Mouse (Mus musculus): ENCODE data around the gene Tmem234. TPM values are rescaled to one million over a fixed set of nuclear protein-coding genes. Genes with fewer than 3 reads are reported as not detected.

Gene Tmem234
- polyA plus RNA-seq, 1 experiment from 2014 or later = 153 TPM

GRCm38 (mm10) chr4:129614093-129614492 is 13.6 kb downstream of the Tmem234 start, which contains the start of gene Dcdc2b:
TSS of gene Dcdc2b (minus strand) at chr4:129614257.
- no peak within 1 kb of the TSS for H3K4me2 ChIP-seq
- WGBS = 86% methylated on average over 6 of the region's 6 CpGs
- H3K27me3 ChIP-seq (replicated peaks) = no peaks in the 10 kb centered on the region
- H3K4me1 ChIP-seq (replicated peaks) = peaks cover 16% of the 10 kb centered on the region
- no peak for ATAC-seq (ENCODE audit: insufficient number of reproducible peaks, low FRiP score)
- H3K27ac ChIP-seq (ENCODE audit: poor library complexity, severe bottlenecking) = no peak within 1 kb of the TSS
- H3K9me3 ChIP-seq (replicated peaks) = no peaks in the 10 kb centered on the region
- no peak within 1 kb of the TSS for H3K4me3 ChIP-seq
- H3K9ac ChIP-seq = no peak within 1 kb of the TSS
- H3K36me3 ChIP-seq = peaks cover 33% of the 10 kb centered on the region

- Histone ChIP-seq H3K4me2 (no peak overlapping the region), H3K4me1 (replicated peaks) (peaks cover 16% of the 10 kb centered on the region), H3K36me3 (peaks cover 20% of the 10 kb centered on the region), H3K9me3 (replicated peaks) (no peaks in the 10 kb centered on the region), H3K27ac (ENCODE audit: poor library complexity, severe bottlenecking) (no peak overlapping the region), H3K4me3 (no peak overlapping the region), H3K27me3 (replicated peaks) (no peaks in the 10 kb centered on the region), H3K9ac (no peak overlapping the region)
- WGBS = 83% methylated on average over 9 of the region's 9 CpGs
- no peak for ATAC-seq (ENCODE audit: insufficient number of reproducible peaks, low FRiP score)
Measured at GRCm38 (mm10) chr4:129615801-129616290, 15.4 kb downstream of the Tmem234 start.

DNA sequence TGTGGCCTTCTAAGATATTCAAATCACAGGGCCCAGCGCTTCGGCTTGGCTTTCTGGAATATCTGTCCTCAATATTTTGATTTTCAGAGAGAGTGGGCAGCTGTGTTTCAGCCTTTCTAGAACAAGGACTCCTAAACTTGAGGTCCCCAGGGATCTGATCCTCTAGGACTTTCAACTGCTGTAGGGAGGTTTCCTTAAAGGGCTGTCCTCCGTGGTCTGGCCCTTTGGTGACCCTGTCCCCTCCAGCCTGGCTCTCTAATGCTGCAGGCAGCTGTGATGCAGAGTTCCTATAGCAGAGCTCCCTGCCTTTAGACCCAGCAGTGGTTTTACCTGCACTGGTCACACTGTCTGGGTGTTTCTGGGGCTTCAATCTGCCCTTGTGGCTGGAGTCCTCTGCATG is 16.2 kb downstream of the Tmem234 start:
- no peak overlapping the region for H3K4me3 ChIP-seq
- H3K4me1 ChIP-seq (replicated peaks) = peaks cover 16% of the 10 kb centered on the region
- H3K27me3 ChIP-seq (replicated peaks) = no peaks in the 10 kb centered on the region
- peaks cover 24% of the 10 kb centered on the region for H3K36me3 ChIP-seq
- no peak overlapping the region for H3K9ac ChIP-seq
- H3K27ac ChIP-seq (ENCODE audit: poor library complexity, severe bottlenecking) = no peak overlapping the region
- no peak overlapping the region for H3K4me2 ChIP-seq
- ATAC-seq (ENCODE audit: insufficient number of reproducible peaks, low FRiP score) = no peak
- WGBS = 86% methylated on average over 3 of the region's 3 CpGs
- no peaks in the 10 kb centered on the region for H3K9me3 ChIP-seq (replicated peaks)

DNA sequence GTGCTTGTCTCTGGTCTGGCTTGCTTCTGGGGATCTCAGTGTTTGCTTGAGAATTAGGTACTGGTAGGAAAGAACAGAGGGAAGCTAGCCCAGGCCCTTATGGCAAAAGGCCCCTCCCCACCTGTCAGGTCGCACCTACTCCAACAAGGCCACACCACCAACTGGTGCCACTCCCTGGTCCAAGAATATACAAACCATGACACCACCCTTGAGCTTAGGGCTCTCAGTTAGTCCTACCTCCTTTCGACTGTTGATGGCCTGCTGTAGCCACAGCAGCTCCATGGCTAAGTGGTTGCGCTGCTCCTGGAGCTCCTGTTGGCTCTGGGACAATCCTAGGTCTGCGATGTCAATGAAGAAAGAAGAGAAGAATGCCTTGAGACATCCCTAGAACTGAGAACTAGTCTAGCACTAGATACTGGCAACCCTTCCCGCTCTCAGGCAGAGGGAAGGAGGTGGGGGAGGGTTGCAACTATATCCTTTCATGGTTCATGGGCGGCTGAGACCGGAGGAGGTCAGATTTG is 16.7 kb downstream of the Tmem234 start:
- 90% methylated on average over 7 of the region's 7 CpGs for WGBS
- Histone ChIP-seq H3K36me3 (peaks cover 24% of the 10 kb centered on the region), H3K9me3 (replicated peaks) (no peaks in the 10 kb centered on the region), H3K27ac (ENCODE audit: poor library complexity, severe bottlenecking) (no peak overlapping the region), H3K27me3 (replicated peaks) (no peaks in the 10 kb centered on the region), H3K4me3 (no peak overlapping the region), H3K4me1 (replicated peaks) (peaks cover 21% of the 10 kb centered on the region), H3K4me2 (no peak overlapping the region), H3K9ac (no peak overlapping the region)
- ATAC-seq (ENCODE audit: insufficient number of reproducible peaks, low FRiP score) = no peak

- WGBS = 92% methylated on average over 5 of the region's 5 CpGs
- H3K9me3 ChIP-seq (replicated peaks) = no peaks in the 10 kb centered on the region
- H3K27me3 ChIP-seq (replicated peaks) = no peaks in the 10 kb centered on the region
- no peak overlapping the region for H3K27ac ChIP-seq (ENCODE audit: poor library complexity, severe bottlenecking)
- peaks cover 29% of the 10 kb centered on the region for H3K4me1 ChIP-seq (replicated peaks)
- H3K4me3 ChIP-seq = peak overlapping the region; percentile 81
- H3K36me3 ChIP-seq = peaks cover 24% of the 10 kb centered on the region
- no peak for ATAC-seq (ENCODE audit: insufficient number of reproducible peaks, low FRiP score)
- H3K9ac ChIP-seq = peak overlapping the region; percentile 92
- H3K4me2 ChIP-seq = peak overlapping the region; percentile 89
Measured at GRCm38 (mm10) chr4:129618031-129618430, 17.6 kb downstream of the Tmem234 start.

DNA sequence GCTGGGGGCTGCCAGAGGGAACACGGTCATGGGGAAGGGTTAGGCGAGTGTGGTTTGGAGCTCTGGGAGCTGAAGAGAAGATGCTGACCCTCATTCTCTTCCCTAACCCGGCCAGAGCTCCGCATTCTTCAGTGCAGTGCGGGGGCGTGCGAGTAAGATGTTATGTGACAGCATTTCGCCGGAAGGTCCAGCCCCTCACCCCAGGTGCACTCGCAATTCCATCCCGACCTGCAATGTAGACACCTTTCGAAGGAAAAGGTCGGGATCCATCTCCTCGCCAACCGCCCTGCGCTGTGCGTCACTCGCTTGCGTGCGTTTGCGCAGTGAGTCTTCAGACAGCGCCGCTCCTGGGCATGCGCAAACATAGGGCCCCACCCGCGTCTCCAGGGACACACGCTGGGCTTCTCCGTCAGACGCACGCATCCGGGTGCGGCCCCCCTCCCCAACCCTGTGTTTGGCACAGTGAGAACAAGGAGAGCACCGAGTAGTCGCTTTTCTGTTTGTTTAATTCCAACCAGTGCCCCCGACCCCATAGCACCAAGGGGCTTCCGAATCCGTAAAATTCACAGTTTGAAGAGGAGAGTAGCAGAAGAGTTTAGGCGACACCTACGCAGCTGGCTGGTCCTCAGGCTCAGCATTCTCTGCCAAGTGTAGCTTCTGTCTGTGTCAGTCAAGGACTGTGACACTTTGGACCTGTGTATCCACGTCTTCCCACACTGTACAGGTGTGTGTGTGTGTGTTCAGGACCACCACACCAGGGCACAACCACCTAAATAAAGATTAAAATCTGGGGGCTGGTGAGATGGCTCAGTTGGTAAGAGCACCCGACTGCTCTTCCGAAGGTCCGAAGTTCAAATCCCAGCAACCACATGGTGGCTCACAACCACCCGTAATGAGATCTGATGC is 18.6 kb downstream of the Tmem234 start, which contains the start of gene Iqcc:
Gene Iqcc (minus strand): TSS at position 314 of the 906 bp plus-strand sequence.
- peak; percentile 90 for ATAC-seq (ENCODE audit: insufficient number of reproducible peaks, low FRiP score)
- Histone ChIP-seq H3K9ac (peak within 1 kb of the TSS; percentile 92), H3K9me3 (replicated peaks) (no peaks in the 10 kb centered on the region), H3K27me3 (replicated peaks) (no peaks in the 10 kb centered on the region), H3K4me2 (peak within 1 kb of the TSS; percentile 89), H3K27ac (ENCODE audit: poor library complexity, severe bottlenecking) (peak within 1 kb of the TSS; percentile 87), H3K4me3 (peak within 1 kb of the TSS; percentile 81), H3K4me1 (replicated peaks) (peaks cover 29% of the 10 kb centered on the region), H3K36me3 (peaks cover 24% of the 10 kb centered on the region)
- WGBS = 3% methylated on average over 44 of the region's 44 CpGs

DNA sequence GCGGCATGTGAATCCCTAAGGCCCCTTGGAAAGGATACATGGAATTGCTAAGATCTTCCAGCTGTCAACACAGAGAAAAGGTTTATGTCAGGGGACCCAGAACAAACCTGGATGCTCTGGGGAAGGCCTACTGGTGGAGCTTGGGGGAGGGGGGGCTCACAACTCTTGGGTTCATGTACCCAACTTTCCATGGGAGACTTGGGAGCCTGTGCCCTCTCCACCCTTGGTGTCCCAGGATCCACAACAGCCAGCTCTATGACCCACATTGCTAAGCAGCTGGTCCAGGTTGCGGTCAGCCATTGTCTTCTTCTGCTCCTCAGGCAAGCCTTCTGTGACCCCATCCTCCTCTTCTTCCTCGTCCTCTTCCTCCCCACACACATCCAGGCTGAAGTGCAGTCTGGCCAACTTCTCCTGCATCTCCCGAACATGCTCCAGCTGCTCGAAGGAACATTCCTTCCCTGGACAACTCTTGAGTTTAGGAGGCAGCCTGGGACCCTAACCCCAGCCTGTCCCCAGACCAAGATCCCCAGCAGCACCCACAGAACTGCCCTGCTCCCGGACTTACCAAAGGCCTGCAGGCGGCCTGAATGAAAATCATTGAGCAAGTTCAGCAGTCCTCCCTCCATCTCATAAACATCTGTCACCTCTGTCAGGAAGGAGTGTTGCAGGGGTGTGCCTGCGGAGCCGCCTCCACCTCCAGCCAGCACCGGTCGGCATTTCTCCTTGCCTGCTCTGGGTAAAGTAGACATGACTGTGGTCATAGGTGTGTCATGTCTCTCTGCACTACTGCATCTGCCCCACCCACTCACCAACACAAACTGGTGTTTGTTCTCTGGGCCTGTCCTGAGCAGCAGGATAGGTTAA is 20.2 kb downstream of the Tmem234 start:
- Histone ChIP-seq H3K4me1 (replicated peaks) (peaks cover 38% of the 10 kb centered on the region), H3K9ac (no peak overlapping the region), H3K4me3 (no peak overlapping the region), H3K4me2 (peak overlapping the region; percentile 25; the same call in 1 of the 2 replicates), H3K27ac (ENCODE audit: poor library complexity, severe bottlenecking) (peak overlapping the region; percentile 67), H3K27me3 (replicated peaks) (no peaks in the 10 kb centered on the region), H3K36me3 (peaks cover 24% of the 10 kb centered on the region), H3K9me3 (replicated peaks) (no peaks in the 10 kb centered on the region)
- ATAC-seq (ENCODE audit: insufficient number of reproducible peaks, low FRiP score) = no peak
- WGBS = 82% methylated on average over 11 of the region's 11 CpGs

DNA sequence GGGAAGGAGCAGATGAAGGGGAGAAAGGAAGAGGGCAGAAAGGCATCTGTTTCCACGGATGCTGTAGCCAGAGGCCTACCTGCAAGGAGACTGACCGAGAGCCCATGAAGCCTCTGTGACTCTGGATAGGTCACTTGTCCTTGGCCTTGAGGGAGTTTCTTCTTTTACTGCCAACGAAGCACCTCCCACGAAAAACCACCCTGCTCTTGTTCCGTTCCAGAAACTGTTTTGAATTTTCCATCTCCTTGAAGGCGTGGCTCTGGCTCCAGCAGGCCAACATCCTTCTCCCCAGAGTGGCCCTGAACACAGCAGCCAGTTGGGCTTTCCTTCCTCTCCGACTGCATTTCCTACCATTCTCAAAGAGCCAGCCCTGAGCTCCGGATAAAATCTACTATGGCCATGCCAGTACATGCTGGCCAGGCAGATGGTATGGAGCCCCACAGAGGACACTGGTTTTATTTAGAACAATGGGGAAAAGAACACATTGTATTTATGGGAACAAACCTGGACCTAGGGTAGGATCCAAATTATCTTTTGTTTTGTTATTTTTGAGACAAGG is 20.9 kb downstream of the Tmem234 start:
- H3K9ac ChIP-seq = no peak overlapping the region
- WGBS = 63% methylated on average over 8 of the region's 8 CpGs
- ATAC-seq (ENCODE audit: insufficient number of reproducible peaks, low FRiP score) = no peak
- no peaks in the 10 kb centered on the region for H3K9me3 ChIP-seq (replicated peaks)
- peaks cover 41% of the 10 kb centered on the region for H3K4me1 ChIP-seq (replicated peaks)
- H3K27me3 ChIP-seq (replicated peaks) = no peaks in the 10 kb centered on the region
- H3K27ac ChIP-seq (ENCODE audit: poor library complexity, severe bottlenecking) = peak overlapping the region; percentile 67
- H3K36me3 ChIP-seq = peaks cover 21% of the 10 kb centered on the region
- peak overlapping the region; percentile 25; the same call in 1 of the 2 replicates for H3K4me2 ChIP-seq
- no peak overlapping the region for H3K4me3 ChIP-seq

GRCm38 (mm10) chr4:129622120-129622802 is 21.8 kb downstream of the Tmem234 start:
- H3K4me1 ChIP-seq (replicated peaks) = peaks cover 41% of the 10 kb centered on the region
- peaks cover 21% of the 10 kb centered on the region for H3K36me3 ChIP-seq
- no peak for ATAC-seq (ENCODE audit: insufficient number of reproducible peaks, low FRiP score)
- H3K9ac ChIP-seq = peak overlapping the region; percentile 86
- H3K4me2 ChIP-seq = peak overlapping the region; percentile 87
- H3K27ac ChIP-seq (ENCODE audit: poor library complexity, severe bottlenecking) = peak overlapping the region; percentile 67; the same call in 1 of the 2 replicates
- 69% methylated on average over 11 of the region's 11 CpGs for WGBS
- H3K27me3 ChIP-seq (replicated peaks) = no peaks in the 10 kb centered on the region
- peak overlapping the region; percentile 79; the same call in 1 of the 2 replicates for H3K4me3 ChIP-seq
- no peaks in the 10 kb centered on the region for H3K9me3 ChIP-seq (replicated peaks)

All from heart, embryonic 12.5 days (tissue).